Mouse (Mus musculus) spleen, adult 2 months (tissue): ENCODE measurements at regions not wholly inside any gene's neighbourhood (a gene's known extent, or its start where the extent isn't known, plus 50 kb on each side); places are given as distances from the start of the nearest gene placed in this dataset.

Experiments
- CTCF ChIP-seq: fragments of 200-500 bp; IDR thresholded peaks from 2 replicates; pipeline ENCODE4 v1.5.1; 2011; ENCODE audit warnings: mild to moderate bottlenecking, inconsistent platforms; ENCODE audit not compliant: insufficient read depth, insufficient read length, insufficient replicate concordance; ENCODE audit errors: extremely low read depth
- POLR2A ChIP-seq: fragments of 200-500 bp; IDR thresholded peaks from 2 replicates; pipeline ENCODE4 v1.6.1; 2011; ENCODE audit warnings: low read depth, low read length, inconsistent platforms

DNA sequence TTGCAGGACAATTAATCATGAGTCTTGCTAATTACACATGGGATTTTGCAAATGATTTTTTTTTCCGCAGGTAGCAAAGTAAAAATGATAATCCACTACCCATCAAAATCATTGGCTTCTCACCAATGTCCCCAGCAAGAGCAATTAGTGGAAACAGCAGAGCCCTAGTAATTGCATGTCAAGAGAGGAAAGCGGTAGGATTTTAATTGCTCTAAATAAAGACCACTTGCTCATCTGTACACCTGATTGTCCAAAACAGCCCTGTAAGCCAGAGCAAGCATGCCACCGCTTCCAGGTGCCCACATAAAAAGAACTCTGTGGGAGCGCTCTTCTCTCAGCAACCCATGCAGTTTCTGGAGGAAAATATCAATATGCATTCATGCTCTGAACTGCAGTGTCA is 306.5 kb upstream of the Hnrnpa3 start:
- TF ChIP-seq CTCF (no peak), POLR2A (no peak)
